Comparison of ENCODE assay signal across 7 mouse cellular contexts in genomic region chr4:129557256-129557808, GRCm38 (mm10). TPM values are rescaled to one million over a fixed set of nuclear protein-coding genes. Genes with fewer than 3 reads are reported as not detected.
DNase-seq lines count a peak whose midpoint lies in the region; ATAC-seq and TF ChIP-seq lines count a peak whose summit lies in the region.

No protein-coding gene starts in this region.

- ATAC-seq in forebrain, embryonic 16.5 days, result no peak
- ATAC-seq in liver, embryonic 16.5 days (ENCODE audit: low read depth), result peak; percentile 84
- ATAC-seq in cerebellum, adult (ENCODE audit: insufficient number of reproducible peaks, low FRiP score, low TSS enrichment), result no peak

- peaks cover 24% of the 10 kb centered on the region; the same call in 1 of the 2 replicates for H3K4me1 ChIP-seq in spleen, adult 2 months (ENCODE audit: control insufficient read depth, insufficient read depth, insufficient read length)
- peaks cover 15% of the 10 kb centered on the region for H3K4me1 ChIP-seq in forebrain, embryonic 16.5 days (replicated peaks; ENCODE audit: control insufficient read depth, insufficient read depth, low read length)
- peaks cover 31% of the 10 kb centered on the region for H3K4me1 ChIP-seq in liver, embryonic 16.5 days (ENCODE audit: control insufficient read depth, low read depth, low read length)

- H3K4me3 ChIP-seq in spleen, adult 2 months (ENCODE audit: extremely low read depth, insufficient read depth, insufficient read length), result no peak overlapping the region
- H3K4me3 ChIP-seq in forebrain, embryonic 16.5 days (replicated peaks; ENCODE audit: low read length), result no peak overlapping the region
- H3K4me3 ChIP-seq in liver, embryonic 16.5 days (ENCODE audit: low read depth, low read length), result peak overlapping the region; percentile 67

- peak overlapping the region; percentile 60 for H3K27ac ChIP-seq in spleen, adult 2 months (ENCODE audit: insufficient read depth, low read length)
- H3K27ac ChIP-seq in forebrain, embryonic 16.5 days (ENCODE audit: low read length), result no peak overlapping the region
- peak overlapping the region; percentile 84 for H3K27ac ChIP-seq in liver, embryonic 16.5 days (ENCODE audit: low read length)

- no peaks in the 10 kb centered on the region for H3K9me3 ChIP-seq in forebrain, embryonic 16.5 days (ENCODE audit: control insufficient read depth, low read length)
- H3K9me3 ChIP-seq in liver, embryonic 16.5 days (replicated peaks; ENCODE audit: control insufficient read depth, low read length), result no peaks in the 10 kb centered on the region

- no peak for TF ChIP-seq CTCF in spleen, adult 2 months (IDR thresholded peaks at IDR 0.05; ENCODE audit: extremely low read depth, insufficient read depth, insufficient read length, insufficient replicate concordance)

- DNase-seq in spleen, adult 2 months (ENCODE audit: low read depth in 1 of 2, low spot score in 2 of 2), result no peak
- DNase-seq in spleen, adult 18-20 months, result no peak
- DNase-seq in testis, postnatal 10 days (ENCODE audit: low spot score), result no peak
- no peak for DNase-seq in kidney, adult 8-10 months

- H3K27me3 ChIP-seq in spleen, adult 2 months (ENCODE audit: control insufficient read depth, insufficient read depth, low read length), result no peaks in the 10 kb centered on the region
- no peaks in the 10 kb centered on the region for H3K27me3 ChIP-seq in forebrain, embryonic 16.5 days (replicated peaks; ENCODE audit: control insufficient read depth, insufficient read depth, low read length)
- H3K27me3 ChIP-seq in liver, embryonic 16.5 days (ENCODE audit: control insufficient read depth, insufficient read depth, low read depth, low read length), result peaks cover 15% of the 10 kb centered on the region

- TF ChIP-seq POLR2A in spleen, adult 2 months (IDR thresholded peaks at IDR 0.05; ENCODE audit: low read depth, low read length), result no peak

- H3K4me2 ChIP-seq in forebrain, embryonic 16.5 days (ENCODE audit: low read length), result peak overlapping the region; percentile 69
- H3K4me2 ChIP-seq in liver, embryonic 16.5 days (ENCODE audit: low read depth, low read length), result peak overlapping the region; percentile 97

- WGBS in spleen, adult 2 months, result 79% methylated on average over 9 of the region's 9 CpGs
- 83% methylated on average over 9 of the region's 9 CpGs for WGBS in forebrain, embryonic 16.5 days
- 64% methylated on average over 9 of the region's 9 CpGs for WGBS in liver, embryonic 16.5 days (ENCODE audit: insufficient replicate concordance)

- no peaks in the 10 kb centered on the region for H3K36me3 ChIP-seq in spleen, adult 2 months (ENCODE audit: control insufficient read depth, insufficient read depth, low read length)
- H3K36me3 ChIP-seq in forebrain, embryonic 16.5 days (ENCODE audit: control insufficient read depth, insufficient read depth), result no peaks in the 10 kb centered on the region
- no peaks in the 10 kb centered on the region for H3K36me3 ChIP-seq in liver, embryonic 16.5 days (ENCODE audit: control insufficient read depth, insufficient read depth)

- H3K9ac ChIP-seq in forebrain, embryonic 16.5 days (replicated peaks; ENCODE audit: low read depth, low read length), result no peak overlapping the region
- peak overlapping the region; percentile 72 for H3K9ac ChIP-seq in liver, embryonic 16.5 days (ENCODE audit: low read depth, low read length)

RNA-seq across cellular contexts. Expression of gene Hdac1, which starts 14.8 kb away (rescaled TPM):
- 55.1 and 69.0 TPM in 2 replicates for polyA plus RNA-seq in spleen, adult 2 months (2012; rRNA removed)
- polyA plus RNA-seq in forebrain, embryonic 16.5 days (2015; fragmentation: Nextera tagmentation; extraction: Ambion mirVana), result 113 and 116 TPM in 2 replicates
- 82.1 and 89.8 TPM in 2 replicates for polyA plus RNA-seq in liver, embryonic 16.5 days (2015; fragmentation: Nextera tagmentation; extraction: Ambion mirVana)

RNA-seq across cellular contexts. Expression of gene Lck, which starts 16.1 kb away (rescaled TPM):
- 109 and 117 TPM in 2 replicates for polyA plus RNA-seq in spleen, adult 2 months (2012; rRNA removed)
- 7.6 and 11.1 TPM in 2 replicates for polyA plus RNA-seq in forebrain, embryonic 16.5 days (2015; fragmentation: Nextera tagmentation; extraction: Ambion mirVana)
- 3.1 and 3.2 TPM in 2 replicates for polyA plus RNA-seq in liver, embryonic 16.5 days (2015; fragmentation: Nextera tagmentation; extraction: Ambion mirVana)

RNA-seq across cellular contexts. Expression of gene Fam167b, which starts 21.0 kb away (rescaled TPM):
- 10.9 and 17.2 TPM in 2 replicates for polyA plus RNA-seq in spleen, adult 2 months (2012; rRNA removed)
- polyA plus RNA-seq in forebrain, embryonic 16.5 days (2015; fragmentation: Nextera tagmentation; extraction: Ambion mirVana), result 0.24 and 0.27 TPM in 2 replicates
- 6.9 and 7.5 TPM in 2 replicates for polyA plus RNA-seq in liver, embryonic 16.5 days (2015; fragmentation: Nextera tagmentation; extraction: Ambion mirVana)

RNA-seq across cellular contexts. Expression of gene Eif3i, which starts 43.1 kb away (rescaled TPM):
- 185 and 203 TPM in 2 replicates for polyA plus RNA-seq in spleen, adult 2 months (2012; rRNA removed)
- 216 and 220 TPM in 2 replicates for polyA plus RNA-seq in forebrain, embryonic 16.5 days (2015; fragmentation: Nextera tagmentation; extraction: Ambion mirVana)
- 133 and 142 TPM in 2 replicates for polyA plus RNA-seq in liver, embryonic 16.5 days (2015; fragmentation: Nextera tagmentation; extraction: Ambion mirVana)

RNA-seq across cellular contexts. Expression of gene Tmem234, which starts 43.1 kb away (rescaled TPM):
- polyA plus RNA-seq in spleen, adult 2 months (2012; rRNA removed), result 119 and 129 TPM in 2 replicates
- polyA plus RNA-seq in forebrain, embryonic 16.5 days (2015; fragmentation: Nextera tagmentation; extraction: Ambion mirVana), result 139 and 164 TPM in 2 replicates
- polyA plus RNA-seq in liver, embryonic 16.5 days (2015; fragmentation: Nextera tagmentation; extraction: Ambion mirVana), result 104 and 106 TPM in 2 replicates
